Mouse (Mus musculus): ENCODE measurements around the gene Diras1. TPM values are rescaled to one million over a fixed set of nuclear protein-coding genes. Genes with fewer than 3 reads are reported as not detected.

Gene Diras1
- polyA plus RNA-seq (2014; fragmentation: Illumina TruSeq; extraction: RNeasy Lipid Tissue Mini Kit (QIAGEN cat#74804); ENCODE audit: low read depth, low replicate concordance): not detected

DNA sequence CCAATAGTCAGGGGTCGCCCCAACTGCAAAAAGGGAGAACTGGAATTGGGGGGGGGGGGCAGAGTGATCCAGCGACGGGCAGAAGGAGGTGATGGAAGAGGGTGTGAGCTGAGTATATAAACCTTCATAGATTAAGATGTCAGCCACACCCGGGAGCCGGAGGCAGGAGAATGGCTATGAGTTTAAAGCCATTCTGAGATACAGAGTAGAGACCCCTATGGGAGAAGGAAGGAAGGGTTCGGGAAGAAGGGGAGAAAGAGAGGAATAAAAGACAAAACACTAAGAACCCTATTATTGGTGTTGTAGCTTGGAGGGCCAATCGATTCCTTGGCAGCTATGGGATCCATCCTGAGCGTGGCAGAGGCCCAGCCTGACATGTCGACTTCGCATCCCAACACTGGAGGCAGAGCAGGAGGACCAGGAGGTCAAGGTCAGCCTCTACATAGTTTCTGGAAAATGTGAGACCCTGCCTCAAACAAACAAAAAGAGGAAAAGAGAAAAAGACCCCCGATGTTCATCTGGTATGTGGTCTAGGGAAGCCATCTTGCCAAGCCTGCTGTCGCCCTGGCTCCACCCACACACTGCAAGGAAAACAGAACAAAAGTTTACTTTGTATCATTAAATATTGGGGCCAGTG is at the start of gene Diras1:
Gene Diras1, minus strand, starts transcription at position 24 of the 637 bp plus-strand sequence.

DNA sequence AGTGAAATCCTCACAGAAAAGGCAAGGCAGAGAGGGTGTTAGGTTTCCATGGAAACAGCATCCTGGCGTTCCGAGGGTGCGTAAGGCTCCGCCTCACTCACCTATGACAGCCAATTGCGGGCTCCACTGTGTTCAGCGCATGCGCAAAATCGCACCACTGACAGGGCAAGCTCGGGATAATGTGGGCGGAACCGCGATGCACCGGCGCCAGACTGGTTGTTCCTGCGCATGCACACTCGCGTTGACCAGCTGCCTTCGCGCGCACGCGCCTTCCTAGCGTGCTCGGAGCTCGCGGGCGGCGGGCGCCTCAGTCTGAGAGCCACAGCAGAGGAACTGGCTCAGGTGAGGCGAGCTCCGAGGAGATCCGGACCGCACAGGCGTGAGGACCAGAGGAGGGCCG is 44.4 kb upstream of the Diras1 start, which contains the start of gene Thop1:
Gene Thop1, plus strand, starts transcription at position 200 of the 400 bp plus-strand sequence.

DNA sequence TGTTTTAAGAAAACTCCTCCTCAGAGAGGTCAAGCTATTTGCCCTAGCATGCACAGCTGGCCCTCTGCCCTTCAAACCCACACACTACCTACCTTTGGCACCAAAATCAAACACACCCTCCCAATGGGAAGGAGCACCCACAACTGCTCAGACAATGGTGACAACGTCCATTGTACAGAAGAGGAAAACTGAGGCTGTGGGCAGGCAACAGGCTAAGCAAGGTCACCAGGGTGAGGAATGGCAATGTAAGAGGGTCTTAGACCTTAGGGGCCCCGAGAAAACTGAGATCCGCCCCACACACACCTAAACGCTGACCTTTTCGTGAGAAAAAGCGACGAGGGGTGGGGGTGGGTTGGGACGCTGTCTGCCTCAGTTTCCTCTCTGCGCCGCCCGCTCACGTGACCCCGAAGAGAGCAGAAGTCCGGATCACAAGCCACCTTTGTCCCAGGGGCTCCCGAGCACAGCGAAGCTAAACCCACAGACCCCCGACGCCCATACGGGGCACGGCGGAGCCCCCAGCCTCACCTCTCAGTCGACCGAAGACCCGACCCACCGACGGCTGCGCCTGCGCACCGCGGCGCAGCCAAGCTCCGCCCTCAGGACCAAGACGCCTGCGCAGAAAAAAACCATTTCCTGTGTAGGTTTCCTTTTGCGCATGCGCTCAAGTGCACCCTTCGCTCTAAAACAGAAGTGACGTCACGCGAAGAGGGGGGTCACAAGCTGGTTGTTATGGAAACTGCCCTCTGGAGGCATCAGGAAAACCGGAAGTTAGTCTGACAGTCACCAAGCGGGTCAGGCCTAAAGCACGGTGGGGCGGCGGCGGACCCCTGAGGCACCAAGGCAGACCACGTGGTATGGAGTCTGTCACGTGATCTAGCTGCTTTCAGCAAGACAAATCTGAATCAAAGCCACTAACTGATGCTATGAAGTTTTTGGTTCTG is 34.4 kb upstream of the Diras1 start, which contains the start of gene Sgta:
Gene Sgta, minus strand, starts transcription at position 579 of the 941 bp plus-strand sequence.

DNA sequence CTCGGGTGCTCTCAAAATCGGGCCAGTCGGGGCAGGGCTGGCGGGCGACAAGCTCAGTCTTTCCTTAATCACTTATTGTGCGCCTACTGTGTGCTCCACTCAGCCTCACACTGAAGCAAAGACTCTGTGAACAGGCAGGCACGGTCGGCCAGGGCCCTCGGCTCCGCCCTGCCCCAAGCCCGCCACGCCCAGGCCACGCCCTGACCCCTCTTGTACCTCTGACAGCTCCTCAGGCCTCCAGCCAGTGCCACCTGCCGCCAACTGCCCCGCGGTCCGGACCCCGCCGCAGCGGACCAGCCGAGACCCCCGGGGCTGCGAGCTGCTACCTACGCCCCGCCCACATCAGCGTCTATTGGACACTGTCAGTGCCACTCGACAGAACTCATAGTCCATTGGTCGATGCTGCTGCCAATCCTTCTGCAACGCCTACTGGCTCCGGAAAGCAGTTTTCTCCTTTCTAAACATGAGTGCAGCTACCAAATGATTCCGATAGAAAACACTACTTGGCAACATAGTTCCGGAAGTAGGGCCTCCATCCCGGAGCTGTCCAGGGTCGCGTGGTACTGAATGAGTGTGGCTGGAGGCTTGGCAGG is 11.6 kb upstream of the Diras1 start, which contains the start of gene Slc39a3:
Gene Slc39a3, minus strand, starts transcription at position 439 of the 593 bp plus-strand sequence.

DNA sequence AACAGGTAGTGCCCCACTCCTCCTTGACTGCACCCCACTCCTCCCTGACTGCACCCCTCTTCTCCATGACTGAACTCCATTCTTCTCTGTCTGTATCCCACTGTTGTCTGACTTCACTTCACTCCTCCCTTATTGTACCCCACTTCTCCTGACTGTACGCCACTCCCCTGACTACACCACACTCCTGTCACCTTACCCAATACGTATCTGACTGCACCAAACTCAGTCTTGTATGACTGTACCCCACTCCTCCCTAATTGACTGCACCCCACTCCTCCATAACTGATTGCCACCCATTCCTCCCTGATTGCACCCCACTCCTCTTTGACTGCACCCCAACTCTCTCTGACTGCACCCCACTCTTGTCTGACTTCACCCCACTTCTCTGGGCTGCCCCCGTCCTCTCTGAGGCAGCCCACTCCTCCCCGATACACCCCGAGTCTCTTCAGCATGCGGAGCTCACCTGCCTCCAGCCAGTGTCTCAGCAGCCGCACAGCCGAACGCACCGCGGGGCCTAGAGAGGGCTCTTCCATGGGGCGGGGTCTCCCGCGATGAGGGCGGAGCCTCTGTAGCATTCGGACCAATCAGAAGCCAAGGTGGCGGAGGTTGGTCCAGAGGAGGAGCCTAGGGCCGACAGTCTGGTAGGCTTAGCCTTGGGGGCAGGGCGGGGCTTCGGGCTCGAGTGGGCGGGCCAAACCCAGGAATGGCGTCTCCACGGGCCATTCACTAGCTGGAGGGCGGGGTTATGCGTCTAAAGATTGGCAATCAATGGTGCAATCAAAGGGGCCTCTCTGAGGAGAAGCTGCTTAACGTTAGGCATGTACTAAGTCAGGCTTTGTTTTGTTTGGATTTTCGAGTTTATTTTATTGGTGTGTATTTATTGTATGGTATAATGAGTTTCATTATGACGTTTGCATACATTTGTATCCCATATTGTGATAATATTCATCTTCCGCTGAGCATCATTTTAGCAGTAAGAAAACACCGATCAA is 10.8 kb downstream of the Diras1 start, which contains the start of gene Gng7:
Gene Gng7, minus strand, starts transcription at position 553 of the 992 bp plus-strand sequence.

Other genes with a start within 250 kb of the Diras1 start
- 24.0 TPM for gene Sf3a2, start 227.5 kb downstream of the Diras1 start, polyA plus RNA-seq (2014; fragmentation: Illumina TruSeq; extraction: RNeasy Lipid Tissue Mini Kit (QIAGEN cat#74804); ENCODE audit: low read depth, low replicate concordance)
- 33.0 TPM for gene Plekhj1, start 227.0 kb downstream of the Diras1 start, polyA plus RNA-seq (2014; fragmentation: Illumina TruSeq; extraction: RNeasy Lipid Tissue Mini Kit (QIAGEN cat#74804); ENCODE audit: low read depth, low replicate concordance)
- not detected for gene Amh, start 220.4 kb downstream of the Diras1 start, polyA plus RNA-seq (2014; fragmentation: Illumina TruSeq; extraction: RNeasy Lipid Tissue Mini Kit (QIAGEN cat#74804); ENCODE audit: low read depth, low replicate concordance)
- 0.52 TPM for gene Jsrp1, start 212.2 kb downstream of the Diras1 start, polyA plus RNA-seq (2014; fragmentation: Illumina TruSeq; extraction: RNeasy Lipid Tissue Mini Kit (QIAGEN cat#74804); ENCODE audit: low read depth, low replicate concordance)
- 873 TPM for gene Oaz1, start 199.0 kb downstream of the Diras1 start, polyA plus RNA-seq (2014; fragmentation: Illumina TruSeq; extraction: RNeasy Lipid Tissue Mini Kit (QIAGEN cat#74804); ENCODE audit: low read depth, low replicate concordance)
- gene Lingo3, start 181.6 kb downstream of the Diras1 start, polyA plus RNA-seq (2014; fragmentation: Illumina TruSeq; extraction: RNeasy Lipid Tissue Mini Kit (QIAGEN cat#74804); ENCODE audit: low read depth, low replicate concordance): 10.1 TPM
- 71.8 TPM for gene Lsm7, start 170.5 kb downstream of the Diras1 start, polyA plus RNA-seq (2014; fragmentation: Illumina TruSeq; extraction: RNeasy Lipid Tissue Mini Kit (QIAGEN cat#74804); ENCODE audit: low read depth, low replicate concordance)
- gene Sppl2b, start 170.4 kb downstream of the Diras1 start, polyA plus RNA-seq (2014; fragmentation: Illumina TruSeq; extraction: RNeasy Lipid Tissue Mini Kit (QIAGEN cat#74804); ENCODE audit: low read depth, low replicate concordance): 16.7 TPM
- gene Tmprss9, start 153.8 kb downstream of the Diras1 start, polyA plus RNA-seq (2014; fragmentation: Illumina TruSeq; extraction: RNeasy Lipid Tissue Mini Kit (QIAGEN cat#74804); ENCODE audit: low read depth, low replicate concordance): not detected
- gene Timm13, start 124.7 kb downstream of the Diras1 start, polyA plus RNA-seq (2014; fragmentation: Illumina TruSeq; extraction: RNeasy Lipid Tissue Mini Kit (QIAGEN cat#74804); ENCODE audit: low read depth, low replicate concordance): 109 TPM
- gene Lmnb2, start 107.4 kb downstream of the Diras1 start, polyA plus RNA-seq (2014; fragmentation: Illumina TruSeq; extraction: RNeasy Lipid Tissue Mini Kit (QIAGEN cat#74804); ENCODE audit: low read depth, low replicate concordance): 4.1 TPM
- 7.3 TPM for gene Gadd45b, start 95.6 kb downstream of the Diras1 start, polyA plus RNA-seq (2014; fragmentation: Illumina TruSeq; extraction: RNeasy Lipid Tissue Mini Kit (QIAGEN cat#74804); ENCODE audit: low read depth, low replicate concordance)
- 0.99 TPM for gene Gng7, start 10.7 kb downstream of the Diras1 start, polyA plus RNA-seq (2014; fragmentation: Illumina TruSeq; extraction: RNeasy Lipid Tissue Mini Kit (QIAGEN cat#74804); ENCODE audit: low read depth, low replicate concordance)
- 13.6 TPM for gene Slc39a3, start 11.8 kb upstream of the Diras1 start, polyA plus RNA-seq (2014; fragmentation: Illumina TruSeq; extraction: RNeasy Lipid Tissue Mini Kit (QIAGEN cat#74804); ENCODE audit: low read depth, low replicate concordance)
- gene Sgta, start 34.5 kb upstream of the Diras1 start, polyA plus RNA-seq (2014; fragmentation: Illumina TruSeq; extraction: RNeasy Lipid Tissue Mini Kit (QIAGEN cat#74804); ENCODE audit: low read depth, low replicate concordance): 90.2 TPM
- gene Thop1, start 44.4 kb upstream of the Diras1 start, polyA plus RNA-seq (2014; fragmentation: Illumina TruSeq; extraction: RNeasy Lipid Tissue Mini Kit (QIAGEN cat#74804); ENCODE audit: low read depth, low replicate concordance): 12.6 TPM
- gene Creb3l3, start 73.2 kb upstream of the Diras1 start, polyA plus RNA-seq (2014; fragmentation: Illumina TruSeq; extraction: RNeasy Lipid Tissue Mini Kit (QIAGEN cat#74804); ENCODE audit: low read depth, low replicate concordance): 0.26 TPM
- 88.4 TPM for gene Map2k2, start 80.3 kb upstream of the Diras1 start, polyA plus RNA-seq (2014; fragmentation: Illumina TruSeq; extraction: RNeasy Lipid Tissue Mini Kit (QIAGEN cat#74804); ENCODE audit: low read depth, low replicate concordance)
- gene Zbtb7a, start 109.6 kb upstream of the Diras1 start, polyA plus RNA-seq (2014; fragmentation: Illumina TruSeq; extraction: RNeasy Lipid Tissue Mini Kit (QIAGEN cat#74804); ENCODE audit: low read depth, low replicate concordance): 17.1 TPM
- 17.0 TPM for gene Pias4, start 142.3 kb upstream of the Diras1 start, polyA plus RNA-seq (2014; fragmentation: Illumina TruSeq; extraction: RNeasy Lipid Tissue Mini Kit (QIAGEN cat#74804); ENCODE audit: low read depth, low replicate concordance)
- gene Eef2, start 151.0 kb upstream of the Diras1 start, polyA plus RNA-seq (2014; fragmentation: Illumina TruSeq; extraction: RNeasy Lipid Tissue Mini Kit (QIAGEN cat#74804); ENCODE audit: low read depth, low replicate concordance): 1,037 TPM
- gene Dapk3, start 157.3 kb upstream of the Diras1 start, polyA plus RNA-seq (2014; fragmentation: Illumina TruSeq; extraction: RNeasy Lipid Tissue Mini Kit (QIAGEN cat#74804); ENCODE audit: low read depth, low replicate concordance): 33.0 TPM
- not detected for gene 4930442H23Rik, start 158.2 kb upstream of the Diras1 start, polyA plus RNA-seq (2014; fragmentation: Illumina TruSeq; extraction: RNeasy Lipid Tissue Mini Kit (QIAGEN cat#74804); ENCODE audit: low read depth, low replicate concordance)
- gene Nmrk2, start 176.4 kb upstream of the Diras1 start, polyA plus RNA-seq (2014; fragmentation: Illumina TruSeq; extraction: RNeasy Lipid Tissue Mini Kit (QIAGEN cat#74804); ENCODE audit: low read depth, low replicate concordance): 4.1 TPM
- not detected for gene Atcay, start 205.2 kb upstream of the Diras1 start, polyA plus RNA-seq (2014; fragmentation: Illumina TruSeq; extraction: RNeasy Lipid Tissue Mini Kit (QIAGEN cat#74804); ENCODE audit: low read depth, low replicate concordance)
- 3.0 TPM for gene Zfr2, start 207.5 kb upstream of the Diras1 start, polyA plus RNA-seq (2014; fragmentation: Illumina TruSeq; extraction: RNeasy Lipid Tissue Mini Kit (QIAGEN cat#74804); ENCODE audit: low read depth, low replicate concordance)
- gene Matk, start 227.3 kb upstream of the Diras1 start, polyA plus RNA-seq (2014; fragmentation: Illumina TruSeq; extraction: RNeasy Lipid Tissue Mini Kit (QIAGEN cat#74804); ENCODE audit: low read depth, low replicate concordance): 0.47 TPM
- 123 TPM for gene Mrpl54, start 241.3 kb upstream of the Diras1 start, polyA plus RNA-seq (2014; fragmentation: Illumina TruSeq; extraction: RNeasy Lipid Tissue Mini Kit (QIAGEN cat#74804); ENCODE audit: low read depth, low replicate concordance)
- 90.2 TPM for gene Apba3, start 241.3 kb upstream of the Diras1 start, polyA plus RNA-seq (2014; fragmentation: Illumina TruSeq; extraction: RNeasy Lipid Tissue Mini Kit (QIAGEN cat#74804); ENCODE audit: low read depth, low replicate concordance)